Comparison of ENCODE assay signal across 29 mouse cellular contexts in genomic region chr8:80683756-80684335, GRCm38 (mm10). TPM values are rescaled to one million over a fixed set of nuclear protein-coding genes. Genes with fewer than 3 reads are reported as not detected.
DNase-seq lines count a peak whose midpoint lies in the region; ATAC-seq lines count a peak whose summit lies in the region.
"Had no signal": no experiment of that assay in that cellular context is flagged by ENCODE, and none has a peak within 500 bp of the region (broad histone marks: within the 10 kb centered on the region; RNA-seq: fewer than 3 reads in every experiment).

No protein-coding gene starts in this region.

- peak; percentile 14 for DNase-seq in spleen, adult 12 weeks (ENCODE audit: low spot score)
- no peak for DNase-seq in spleen, adult 18-20 months
- DNase-seq in liver (peak; percentile 64), adipocyte (ENCODE audit: low spot score) (no peak)
- DNase-seq in cerebellum, postnatal 25 days: no peak
- no peak for DNase-seq in lung, postnatal 4 days
- DNase-seq: adrenal gland, postnatal 25 days; cerebellum, adult 8-10 months; forebrain, postnatal 0 days; heart, postnatal 10 days; kidney, adult 2 months; kidney, postnatal 36 days; right cerebral cortex, adult 18-20 months had no signal

- ATAC-seq in liver, embryonic 15.5 days (ENCODE audit: insufficient read depth): peak; percentile 75
- no peak for ATAC-seq in monocyte, adult 5-6 weeks (replicated peaks; ENCODE audit: insufficient number of reproducible peaks, low FRiP score, low TSS enrichment, poor library complexity, severe bottlenecking)
- ATAC-seq: forebrain, postnatal 0 days; inflammation-experienced regulatory T-cells, adult 6 months; midbrain, embryonic 15.5 days; Patski had no signal

- H3K4me3 ChIP-seq in liver, embryonic 15.5 days (replicated peaks): no peak overlapping the region
- H3K4me3 ChIP-seq: embryonic facial prominence, embryonic 13.5 days; erythroblast, embryonic 14.5 days; forebrain, embryonic 12.5 days; heart, embryonic 13.5 days; hindbrain, embryonic 10.5 days; hindbrain, embryonic 15.5 days; limb, embryonic 10.5 days; limb, embryonic 15.5 days; lung, embryonic 15.5 days; midbrain, embryonic 10.5 days; midbrain, embryonic 15.5 days had no signal

- no peaks in the 10 kb centered on the region for H3K36me3 ChIP-seq in liver, embryonic 15.5 days (replicated peaks)
- H3K36me3 ChIP-seq: embryonic facial prominence, embryonic 13.5 days; forebrain, embryonic 12.5 days; G1E; heart, embryonic 13.5 days; hindbrain, embryonic 10.5 days; hindbrain, embryonic 15.5 days; limb, embryonic 10.5 days; limb, embryonic 15.5 days; lung, embryonic 15.5 days; midbrain, embryonic 10.5 days; midbrain, embryonic 15.5 days had no signal

- peaks cover 58% of the 10 kb centered on the region for H3K4me1 ChIP-seq in liver, embryonic 15.5 days (replicated peaks)
- H3K4me1 ChIP-seq: forebrain, embryonic 12.5 days; hindbrain, embryonic 10.5 days; hindbrain, embryonic 15.5 days; limb, embryonic 10.5 days; limb, embryonic 15.5 days; lung, embryonic 15.5 days; midbrain, embryonic 10.5 days; midbrain, embryonic 15.5 days had no signal

- peak overlapping the region; percentile 23 for H3K4me2 ChIP-seq in liver, embryonic 15.5 days
- H3K4me2 ChIP-seq: embryonic facial prominence, embryonic 13.5 days; forebrain, embryonic 12.5 days; heart, embryonic 13.5 days; hindbrain, embryonic 15.5 days; limb, embryonic 15.5 days; lung, embryonic 15.5 days; midbrain, embryonic 15.5 days had no signal

- 23% methylated on average over 5 of the region's 5 CpGs for WGBS in liver, embryonic 15.5 days (ENCODE audit: insufficient replicate concordance)

- H3K27ac ChIP-seq in liver, embryonic 15.5 days (replicated peaks): peak overlapping the region; percentile 70
- H3K27ac ChIP-seq: embryonic facial prominence, embryonic 13.5 days; forebrain, embryonic 12.5 days; heart, embryonic 13.5 days; hindbrain, embryonic 10.5 days; hindbrain, embryonic 15.5 days; limb, embryonic 10.5 days; limb, embryonic 15.5 days; lung, embryonic 15.5 days; midbrain, embryonic 10.5 days; midbrain, embryonic 15.5 days had no signal

- no peaks in the 10 kb centered on the region for H3K27me3 ChIP-seq in liver, embryonic 15.5 days
- H3K27me3 ChIP-seq: embryonic facial prominence, embryonic 13.5 days; forebrain, embryonic 12.5 days; hindbrain, embryonic 15.5 days; limb, embryonic 15.5 days; lung, embryonic 15.5 days; midbrain, embryonic 15.5 days had no signal

- no peak overlapping the region for H3K9ac ChIP-seq in liver, embryonic 15.5 days
- H3K9ac ChIP-seq: embryonic facial prominence, embryonic 13.5 days; forebrain, embryonic 12.5 days; forebrain, postnatal 0 days; heart, embryonic 13.5 days; hindbrain, embryonic 15.5 days; limb, embryonic 15.5 days; lung, embryonic 15.5 days; midbrain, embryonic 15.5 days had no signal

- no peaks in the 10 kb centered on the region for H3K9me3 ChIP-seq in liver, embryonic 15.5 days (replicated peaks)
- H3K9me3 ChIP-seq: embryonic facial prominence, embryonic 13.5 days; forebrain, embryonic 12.5 days; G1E; heart, embryonic 13.5 days; hindbrain, embryonic 10.5 days; hindbrain, embryonic 15.5 days; limb, embryonic 10.5 days; limb, embryonic 15.5 days; lung, embryonic 15.5 days; midbrain, embryonic 10.5 days; midbrain, embryonic 15.5 days had no signal

RNA-seq across cellular contexts. Expression of gene Smarca5, which starts 55.5 kb away (rescaled TPM):
- polyA plus RNA-seq in liver, embryonic 15.5 days (2015; fragmentation: Nextera tagmentation; extraction: Ambion mirVana): 41.0 and 46.0 TPM in 2 replicates
- 188 to 284 TPM (median 196 TPM) in 3 replicates for total RNA-seq in monocyte, adult 5-6 weeks (2017)

Comparison
In these comparisons a context has a peak if more than half of its experiments do, and no peak if none do; other contexts are left out.
1. DNase-seq: peak in spleen, adult 12 weeks (single experiment) and liver (single experiment); none in spleen, adult 18-20 months (0 of 2), adipocyte (single experiment), cerebellum, postnatal 25 days (0 of 2) and lung, postnatal 4 days (0 of 2).